Mouse (Mus musculus) G1E-ER4 (cell line): ENCODE data around the gene Wdr95. TPM values are rescaled to one million over a fixed set of nuclear protein-coding genes. Genes with fewer than 3 reads are reported as not detected.

ENCODE experiments used
- GATA1 ChIP-seq: IDR thresholded peaks from one replicate; pipeline ENCODE4 v1.8.0; 2012; ENCODE audit warnings: low read length, inconsistent platforms
- polyA plus RNA-seq: library from polyadenylated mRNA; stranded (reverse); fragments of >175 nt; gene quantifications from 2 replicates; pipeline ENCODE4 v1.2.3, GENCODE M21; 2012

Gene Wdr95
- polyA plus RNA-seq, 1 experiment: not detected

DNA sequence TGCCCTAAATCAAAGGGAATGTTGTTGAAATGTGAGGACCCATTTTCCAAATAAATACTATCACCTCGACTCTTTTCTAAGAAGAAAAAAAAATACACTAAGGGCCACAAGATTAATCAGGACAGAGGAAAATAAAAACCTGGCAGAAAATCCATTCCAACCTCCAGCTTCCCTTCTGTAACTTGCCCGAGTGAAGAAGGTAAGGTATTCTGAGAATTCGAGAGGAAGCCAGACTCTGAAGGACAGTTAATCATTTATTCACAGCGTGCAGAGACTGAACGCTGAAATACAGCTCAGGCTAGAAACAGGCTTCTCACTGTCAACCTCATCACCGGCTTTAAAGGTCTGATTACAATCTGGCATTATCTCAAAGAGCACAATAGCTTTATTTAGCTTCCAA, 94.2 kb downstream of the Wdr95 start:
- TF ChIP-seq GATA1: no peak

DNA sequence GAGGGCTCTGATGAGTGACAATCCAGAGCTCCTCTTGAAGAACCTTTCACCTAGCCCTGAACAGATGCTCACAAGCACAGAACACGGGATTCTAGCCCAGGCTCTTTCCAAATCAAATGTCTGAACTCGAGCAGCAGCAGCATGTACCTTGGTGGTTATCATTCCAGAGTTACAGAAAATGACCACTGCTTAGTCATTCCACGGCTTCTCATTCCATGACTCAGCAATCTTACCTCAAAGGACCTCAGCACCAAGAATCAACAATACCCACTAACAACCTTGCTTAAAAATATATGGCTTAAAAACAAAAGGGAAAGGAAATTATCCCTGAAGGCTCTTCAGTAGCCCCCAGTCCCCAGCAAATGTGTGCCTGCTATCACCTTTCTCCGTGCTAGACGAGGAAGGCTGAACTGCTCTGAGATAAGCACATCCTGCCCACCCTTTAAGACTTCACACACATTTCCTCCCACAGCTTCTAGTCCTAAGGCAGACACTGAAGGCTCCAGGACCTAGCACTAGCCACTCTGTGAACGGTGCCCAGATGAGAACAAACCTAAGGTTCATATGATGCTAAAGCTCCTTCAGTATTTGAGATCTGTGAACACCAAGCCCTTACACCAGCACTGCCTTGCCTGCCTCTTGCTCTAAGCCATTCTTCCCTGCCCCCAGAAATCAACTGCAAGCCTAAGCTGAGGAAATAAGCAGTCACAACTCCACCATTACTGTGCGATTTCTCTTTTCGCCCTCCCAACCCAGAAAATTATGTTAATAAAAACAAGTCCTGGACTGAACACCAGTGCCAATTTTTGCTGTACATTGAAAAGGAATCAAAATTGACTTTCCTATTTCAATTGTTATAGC, 95.6 kb downstream of the Wdr95 start:
- TF ChIP-seq GATA1: no peak

DNA sequence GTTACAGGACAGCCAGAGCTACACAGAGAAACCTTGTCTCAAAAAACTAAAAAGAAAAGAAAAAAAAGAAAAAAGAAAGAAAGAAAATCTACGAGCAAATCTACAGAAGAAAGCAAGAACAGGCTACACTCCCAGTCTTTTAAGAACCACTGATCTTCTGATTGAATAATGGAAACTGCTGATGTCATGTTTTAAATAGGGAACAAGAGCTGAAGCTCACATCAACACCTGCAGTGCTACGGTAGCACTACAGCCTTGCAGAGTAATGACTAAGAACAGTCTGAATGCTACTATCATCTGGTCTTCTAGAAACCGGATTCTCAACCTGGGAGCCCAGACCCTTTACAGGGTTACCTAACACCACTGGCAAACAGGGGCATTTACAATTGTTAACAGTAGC, 97.1 kb downstream of the Wdr95 start:
- no peak for TF ChIP-seq GATA1

DNA sequence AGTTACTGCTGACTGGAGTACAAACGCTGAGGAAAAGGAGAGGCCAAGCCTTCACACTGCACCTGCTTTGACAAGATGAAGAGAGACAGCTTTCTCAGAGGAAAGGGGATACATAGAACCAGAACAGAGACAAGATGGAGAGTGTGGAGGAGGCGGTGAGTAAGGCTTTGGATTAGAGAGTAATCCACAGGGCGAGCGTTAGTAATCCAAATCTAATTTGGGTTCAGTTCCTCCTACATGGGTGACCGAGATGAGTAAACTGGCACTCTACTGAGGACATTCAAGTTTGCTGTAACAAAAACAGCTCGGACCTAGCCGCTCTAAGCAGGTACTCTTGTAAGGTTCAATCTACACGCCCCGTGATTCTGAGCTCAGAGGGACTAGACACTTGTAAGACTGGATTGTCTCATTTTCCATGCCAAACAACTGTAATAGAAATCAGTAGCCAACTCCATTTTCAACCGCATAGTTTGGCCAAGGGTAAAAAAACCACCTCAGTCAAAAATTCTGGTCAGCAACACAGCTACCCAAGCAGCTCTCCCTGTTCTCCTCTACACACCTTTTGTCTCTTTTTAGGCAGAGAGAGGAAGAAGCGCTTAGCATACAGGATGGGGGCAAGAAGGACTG, 106.0 kb downstream of the Wdr95 start:
- TF ChIP-seq GATA1: no peak

DNA sequence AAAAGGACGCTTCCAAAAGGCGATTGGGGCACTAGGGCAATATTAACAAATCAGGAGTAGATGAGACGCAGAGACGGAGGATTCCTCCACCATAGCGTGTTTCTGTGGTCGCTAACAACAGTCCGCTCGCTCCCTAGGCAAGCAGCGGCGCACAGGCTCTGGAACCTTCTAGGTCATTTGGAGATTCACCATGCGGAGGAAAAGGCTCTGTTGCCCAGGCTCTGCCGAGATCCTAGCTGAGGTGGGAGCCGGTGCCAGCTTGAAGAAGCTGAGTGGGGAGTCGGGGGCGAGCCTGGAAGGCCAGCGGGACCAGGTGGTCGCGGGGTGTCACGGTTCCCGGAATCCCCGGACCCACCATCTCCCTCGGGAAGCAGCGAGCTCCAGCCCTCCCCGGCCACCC, 107.1 kb downstream of the Wdr95 start:
- no peak for TF ChIP-seq GATA1

DNA sequence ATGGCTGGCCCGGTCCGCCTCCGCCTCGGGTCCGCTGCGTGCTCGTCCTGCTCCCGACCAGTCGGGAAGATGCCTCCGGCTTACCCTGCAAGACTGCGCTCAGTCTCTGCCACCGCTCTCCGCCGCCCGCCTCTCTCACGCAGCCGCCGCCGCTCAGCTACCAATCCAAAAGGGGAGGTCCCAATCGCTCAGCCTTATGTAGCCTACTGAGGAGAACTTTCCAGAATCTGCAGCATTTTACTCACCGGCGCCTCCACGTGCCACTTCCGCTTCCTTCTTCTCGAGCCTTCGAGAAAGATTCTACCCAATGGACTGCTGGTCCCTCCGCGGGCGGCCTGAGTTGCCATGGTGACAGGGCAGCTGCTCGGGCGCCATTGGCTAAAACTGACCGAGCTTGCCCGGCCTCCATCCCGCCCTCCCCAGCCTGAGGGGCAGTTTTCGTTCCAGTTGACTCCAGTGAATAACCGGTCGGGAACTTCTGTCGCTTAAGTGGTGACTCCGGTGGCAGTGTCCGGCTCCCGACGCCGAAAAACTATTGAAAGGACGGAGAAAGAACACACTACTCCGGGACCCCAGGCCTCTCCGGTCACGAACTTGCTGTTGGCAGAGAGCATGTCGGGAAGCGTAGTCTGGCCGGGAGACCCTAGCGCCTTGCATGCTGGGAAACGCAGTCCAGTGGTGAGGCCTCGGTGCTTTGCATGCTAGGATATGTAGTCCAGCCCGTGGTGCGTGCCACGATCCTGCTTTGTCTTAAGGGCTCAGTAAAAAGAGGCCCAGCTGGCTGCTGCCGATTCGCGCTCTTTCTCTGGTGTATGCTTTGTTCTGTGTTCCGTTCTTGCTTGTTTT, 107.8 kb downstream of the Wdr95 start, which contains the start of gene Hsph1:
Gene Hsph1, minus strand, starts transcription at position 302 of the 846 bp plus-strand sequence.
- TF ChIP-seq GATA1: no peak

DNA sequence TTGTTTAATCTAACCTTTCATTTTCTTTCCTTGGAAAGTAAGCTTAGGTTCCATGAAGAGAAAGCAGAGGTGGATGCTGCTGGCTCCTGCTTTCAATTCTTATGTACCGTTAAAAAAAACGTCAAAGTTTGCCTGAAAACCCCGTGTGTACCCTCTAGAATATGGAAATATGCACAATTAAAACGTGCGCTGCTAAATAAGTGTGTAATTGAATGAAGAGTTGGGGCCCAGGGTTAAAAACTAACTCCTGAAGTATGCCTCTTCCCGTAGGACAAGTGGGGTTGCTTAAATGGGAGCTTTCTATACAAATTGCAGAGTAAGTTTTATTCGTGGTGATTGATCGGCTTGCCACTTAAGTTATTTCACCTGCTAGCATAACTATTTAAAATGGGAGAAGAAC, 108.8 kb downstream of the Wdr95 start:
- TF ChIP-seq GATA1: no peak

DNA sequence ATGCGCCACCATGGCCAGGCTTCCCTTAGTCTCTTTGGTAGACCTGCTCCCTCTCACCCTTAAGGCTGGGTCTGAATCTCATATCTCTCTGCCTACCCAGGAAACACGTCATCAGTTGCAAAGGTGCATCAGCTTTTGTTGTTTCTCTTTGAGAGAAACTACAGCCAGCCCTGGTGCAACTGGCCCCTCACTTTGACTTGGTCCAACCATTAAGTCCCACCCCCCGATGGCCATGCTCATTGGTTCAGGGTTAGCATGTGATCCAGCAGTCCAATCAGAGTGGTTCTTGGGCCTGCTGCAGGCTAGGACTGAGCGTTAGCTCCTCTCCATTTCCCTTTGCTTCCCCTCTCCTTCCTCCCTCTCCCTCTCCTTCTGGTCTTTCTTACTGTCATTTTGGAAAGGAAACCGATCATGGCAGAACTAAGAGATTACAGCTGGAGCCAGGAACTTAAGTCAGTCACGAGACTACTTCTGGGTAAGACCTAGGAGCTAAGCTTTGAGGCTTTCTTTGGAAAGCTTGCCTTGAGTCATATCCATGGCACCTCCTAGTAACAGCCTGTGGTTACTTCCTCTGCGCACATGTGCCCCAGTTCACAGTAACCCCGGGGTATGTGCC, 112.9 kb downstream of the Wdr95 start:
- TF ChIP-seq GATA1: no peak

DNA sequence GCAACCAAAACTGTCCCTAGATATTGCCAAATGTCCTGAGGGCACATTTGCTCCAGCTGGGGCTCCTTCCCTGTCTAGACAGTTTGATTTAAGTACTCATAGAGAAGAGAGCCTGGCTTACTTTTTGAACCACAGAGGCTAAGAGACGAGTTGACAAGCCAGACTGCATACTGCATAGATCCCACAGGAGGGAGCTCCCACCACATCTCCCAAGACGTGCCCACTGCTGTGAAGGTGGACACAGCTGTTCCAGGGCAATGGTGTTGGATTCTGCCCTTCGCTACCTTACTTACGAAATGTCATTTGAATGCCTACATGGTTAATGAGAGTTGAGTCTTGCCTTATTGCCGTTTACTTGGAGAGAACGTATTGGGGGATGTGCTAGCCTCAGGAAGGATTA, 113.9 kb downstream of the Wdr95 start:
- no peak for TF ChIP-seq GATA1

DNA sequence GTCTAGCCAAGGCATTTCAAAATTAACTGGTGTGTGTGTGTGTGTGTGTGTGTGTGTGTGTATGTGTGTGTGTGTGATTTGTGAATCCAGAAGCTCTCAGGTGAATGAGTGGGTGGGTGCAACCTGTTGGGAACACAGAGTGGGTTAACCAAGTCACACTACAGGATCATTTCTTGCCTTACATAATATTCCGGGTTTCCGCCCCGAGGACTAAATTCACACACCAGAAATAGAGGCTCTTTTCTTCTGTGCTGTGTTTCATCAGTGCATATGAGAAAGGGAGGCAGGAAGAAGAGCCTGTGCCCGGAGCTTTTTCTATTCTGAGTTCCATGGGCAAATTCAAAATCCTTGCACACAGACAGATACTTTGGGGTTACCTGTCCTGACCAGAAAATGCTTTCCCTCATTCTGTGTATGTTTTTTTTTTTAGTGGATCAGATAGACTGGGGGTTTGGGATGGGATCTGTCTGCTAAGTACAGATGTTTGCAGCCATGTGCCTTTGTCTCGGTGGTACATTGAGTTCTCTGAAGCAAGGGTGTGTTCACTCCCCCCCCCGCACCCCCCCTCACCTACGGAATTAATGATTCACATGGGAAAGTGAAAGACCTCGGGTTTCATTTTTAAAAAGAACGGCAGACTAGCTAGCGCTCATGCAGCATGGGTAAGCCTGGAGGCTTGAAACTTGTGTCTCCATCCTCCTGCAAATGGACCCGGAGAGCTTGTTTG, 114.5 kb downstream of the Wdr95 start:
- no peak for TF ChIP-seq GATA1

DNA sequence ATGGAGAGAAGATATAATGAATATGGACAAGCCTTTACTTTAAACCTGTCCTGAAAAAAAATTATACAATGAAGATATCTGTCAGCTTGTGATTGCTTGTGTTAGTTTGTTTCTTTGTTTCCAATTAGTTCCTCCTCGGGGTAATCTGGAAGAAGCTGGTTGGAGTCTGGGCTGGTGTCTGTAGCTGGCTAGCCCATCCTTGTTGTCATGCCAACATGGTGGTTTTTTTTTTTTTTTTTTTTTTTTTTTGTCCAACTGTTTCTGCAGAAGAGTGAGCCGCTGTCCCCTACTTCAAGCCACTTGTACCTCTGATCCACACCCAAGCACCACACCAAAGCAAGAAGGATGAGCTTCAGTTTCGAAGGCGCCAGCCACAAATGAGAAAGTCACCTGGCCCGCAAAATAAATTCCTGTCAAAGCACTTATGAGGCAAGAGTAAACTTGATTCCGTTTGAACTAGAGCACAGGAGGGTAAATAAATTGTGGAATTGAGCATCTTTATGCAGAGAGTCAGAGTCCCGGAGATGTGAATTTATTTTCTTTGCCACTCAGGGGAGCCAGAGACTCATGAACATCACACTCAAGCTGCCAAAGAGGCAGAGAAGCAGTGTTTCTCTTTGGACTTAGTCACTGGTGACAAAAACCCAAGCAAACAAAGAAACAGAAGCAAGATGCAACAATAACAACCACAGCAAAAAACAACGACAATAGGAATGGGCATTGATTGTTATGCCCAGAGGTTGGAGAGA, 119.1 kb downstream of the Wdr95 start:
- TF ChIP-seq GATA1: no peak

DNA sequence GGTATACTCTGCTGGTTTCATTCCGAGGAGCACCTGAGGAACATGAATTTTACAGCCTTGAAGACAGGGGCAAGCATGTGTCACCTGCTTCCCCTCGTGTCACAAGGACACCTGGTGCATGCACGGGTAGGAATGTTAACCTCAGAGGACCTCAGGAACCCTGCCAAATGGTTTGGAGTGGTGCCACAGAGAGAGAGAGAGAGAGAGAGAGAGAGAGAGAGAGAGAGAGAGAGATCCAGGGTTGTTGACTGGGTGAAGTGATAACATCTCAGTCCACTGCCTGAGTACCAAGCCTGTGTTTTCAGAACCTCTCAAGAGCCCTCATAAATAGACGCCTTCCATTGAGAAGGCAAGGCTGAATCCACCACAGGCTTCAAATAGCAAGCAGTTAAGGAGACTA, 119.7 kb downstream of the Wdr95 start:
- TF ChIP-seq GATA1: no peak

DNA sequence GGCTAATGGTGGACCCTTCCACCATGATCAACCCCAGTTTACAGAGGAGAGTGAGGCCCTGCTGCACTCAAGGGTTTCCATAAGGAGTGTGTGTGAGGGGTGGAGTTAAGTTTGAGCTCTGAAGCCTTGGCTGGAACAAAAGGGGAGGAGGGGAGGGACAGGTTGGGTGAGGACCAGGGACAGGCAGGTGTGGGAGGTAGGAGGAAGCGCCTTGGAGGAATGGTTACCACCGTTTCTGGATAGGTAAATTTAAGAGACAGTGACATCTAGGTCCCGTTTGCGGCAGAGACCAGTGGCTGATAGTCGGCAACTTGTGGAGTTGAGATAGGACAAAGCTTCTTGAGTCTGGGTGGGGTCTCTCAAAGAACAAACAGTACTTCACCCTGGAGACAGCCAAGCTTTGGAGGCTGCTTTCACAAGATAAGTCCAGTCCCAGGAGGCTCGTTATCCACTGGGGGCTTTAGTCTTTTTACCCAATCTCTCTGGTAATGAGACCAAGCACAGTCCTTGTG, 120.5 kb downstream of the Wdr95 start:
- TF ChIP-seq GATA1: peak; percentile 53
